Mouse (Mus musculus) C2C12 (cell line): ENCODE measurements around the gene Utp14b.

Experiments
- CEBPB ChIP-seq: IDR thresholded peaks from one replicate; pipeline ENCODE4 v1.6.1; 2011; ENCODE audit warnings: low read depth, mild to moderate bottlenecking, control low read depth, moderate library complexity
- CTCF ChIP-seq: IDR thresholded peaks from one replicate; pipeline ENCODE4 v1.5.1; 2011; ENCODE audit not compliant: control insufficient read depth, insufficient read depth, insufficient read length
- FOSL1 ChIP-seq: IDR thresholded peaks from one replicate; pipeline ENCODE4 v1.8.0; 2011; ENCODE audit warnings: mild to moderate bottlenecking, low read length; ENCODE audit not compliant: poor library complexity, insufficient read depth, severe bottlenecking
- MAX ChIP-seq: IDR thresholded peaks from one replicate; pipeline ENCODE4 v1.6.1; 2011; ENCODE audit warnings: mild to moderate bottlenecking, control low read depth
- MYOD1 ChIP-seq: IDR thresholded peaks from one replicate; pipeline ENCODE4 v1.6.1; 2011; ENCODE audit warnings: low read depth; ENCODE audit not compliant: control insufficient read depth, insufficient read length
- MYOG ChIP-seq: IDR thresholded peaks from one replicate; pipeline ENCODE4 v1.6.1; 2011; ENCODE audit not compliant: control insufficient read depth, insufficient read length; ENCODE audit errors: extremely low read depth
- USF1 ChIP-seq: IDR thresholded peaks from one replicate; pipeline ENCODE4 v1.6.1; 2011; ENCODE audit warnings: low read depth, mild to moderate bottlenecking, control low read depth, moderate library complexity

- TF ChIP-seq CTCF, result no peak
- TF ChIP-seq CEBPB, result no peak
- TF ChIP-seq MYOG, result no peak
- no peak for TF ChIP-seq USF1
- TF ChIP-seq MAX, result no peak
- no peak for TF ChIP-seq FOSL1
- no peak for TF ChIP-seq MYOD1
Measured at GRCm38 (mm10) chr1:78657021-78657629, 713 bp upstream of the Utp14b start.
